Mouse (Mus musculus) testis, adult 2 months (tissue): ENCODE results near the gene Gm45234.
A peak's percentile ranks its signal among the peaks of the same experiment; 100 is the strongest.

Experiments
- CTCF ChIP-seq: fragments of 200-500 bp; IDR thresholded peaks from 2 replicates; pipeline ENCODE4 v1.5.1; 2012; ENCODE audit warnings: low read depth, mild to moderate bottlenecking, inconsistent platforms, low read length, moderate library complexity; ENCODE audit not compliant: control insufficient read depth, insufficient read depth, insufficient replicate concordance
- POLR2A ChIP-seq: fragments of 200-500 bp; IDR thresholded peaks from 2 replicates; pipeline ENCODE4 v1.6.1; 2012; ENCODE audit warnings: low read depth, mild to moderate bottlenecking, inconsistent platforms, low read length, moderate library complexity; ENCODE audit not compliant: control insufficient read depth

- TF ChIP-seq CTCF (no peak), POLR2A (peak; percentile 88)
These were observed 14.7 kb downstream of the Gm45234 start, which contains the start of gene Grcc10 for GRCm38 (mm10) chr6:124740888-124741761.
